Mouse (Mus musculus): ENCODE results near the gene Akap2. TPM values are rescaled to one million over a fixed set of nuclear protein-coding genes. Genes with fewer than 3 reads are reported as not detected.

Gene Akap2
- total RNA-seq, 2 experiments from 2014 or later = 42.1 to 46.8 TPM

DNA sequence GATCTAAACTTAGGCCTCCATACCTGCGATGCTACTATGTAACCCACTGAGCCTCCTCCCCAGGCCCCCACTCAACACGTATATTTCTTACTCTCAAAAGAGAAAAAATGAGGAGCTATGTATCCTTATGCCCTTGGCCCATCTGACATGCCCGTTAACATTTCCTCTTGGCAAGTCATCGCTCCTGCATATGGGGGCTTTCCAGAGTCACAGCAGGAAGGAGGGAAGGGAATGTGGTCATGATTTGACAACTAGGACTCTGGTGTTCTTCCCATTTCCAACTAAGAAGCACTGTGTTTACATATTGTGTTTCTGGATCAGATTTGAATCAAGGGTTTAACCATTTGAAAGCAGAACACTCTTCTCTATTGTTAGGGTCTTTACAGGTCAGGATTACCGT is 15.9 kb upstream of the Akap2 start:
- no peak for DNase-seq (ENCODE audit: low spot score in 2 of 2)

DNA sequence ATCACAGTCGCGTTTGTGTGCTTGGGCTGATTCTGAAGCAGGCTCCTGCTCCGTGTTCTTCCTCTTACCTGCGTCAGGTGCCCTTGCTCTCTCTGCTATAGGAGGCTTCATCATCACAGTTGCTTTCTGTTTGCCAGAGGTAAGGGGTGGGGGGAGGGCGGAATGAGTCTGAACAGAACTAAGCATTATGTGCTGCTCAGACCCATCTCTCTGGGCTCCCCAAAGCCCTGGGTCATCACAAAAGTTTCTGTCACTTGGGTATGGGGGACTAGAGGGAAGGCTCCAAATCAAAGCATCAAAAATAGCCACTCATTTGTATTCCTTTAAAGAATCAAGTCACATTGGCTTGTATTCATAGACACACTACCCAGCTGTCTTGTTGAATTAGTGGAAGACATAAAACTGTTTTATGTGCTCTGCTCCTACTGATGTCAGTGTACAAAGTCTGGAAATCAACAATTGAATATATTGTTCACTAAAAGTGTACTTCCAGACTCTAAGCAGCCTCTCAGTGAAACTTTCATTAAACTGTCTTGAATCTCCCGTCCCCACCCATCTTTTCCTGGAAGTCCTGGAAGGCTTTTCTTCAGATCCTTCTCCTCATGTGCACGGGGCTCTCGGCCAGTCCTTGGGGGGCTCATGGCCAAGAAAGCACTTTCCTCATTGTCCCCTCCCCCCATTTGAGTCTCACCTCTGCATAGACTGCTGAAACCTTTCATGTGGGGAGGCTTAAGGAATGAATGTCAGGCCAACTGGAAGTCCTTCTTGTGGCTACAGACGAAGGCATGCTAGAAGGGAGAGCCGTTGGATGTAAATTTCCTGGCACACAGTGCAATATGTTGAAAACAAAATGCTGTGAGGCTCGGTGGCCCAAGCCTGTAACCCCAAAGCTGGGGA is 13.6 kb upstream of the Akap2 start:
- no peak for DNase-seq (ENCODE audit: low spot score in 2 of 2)

DNA sequence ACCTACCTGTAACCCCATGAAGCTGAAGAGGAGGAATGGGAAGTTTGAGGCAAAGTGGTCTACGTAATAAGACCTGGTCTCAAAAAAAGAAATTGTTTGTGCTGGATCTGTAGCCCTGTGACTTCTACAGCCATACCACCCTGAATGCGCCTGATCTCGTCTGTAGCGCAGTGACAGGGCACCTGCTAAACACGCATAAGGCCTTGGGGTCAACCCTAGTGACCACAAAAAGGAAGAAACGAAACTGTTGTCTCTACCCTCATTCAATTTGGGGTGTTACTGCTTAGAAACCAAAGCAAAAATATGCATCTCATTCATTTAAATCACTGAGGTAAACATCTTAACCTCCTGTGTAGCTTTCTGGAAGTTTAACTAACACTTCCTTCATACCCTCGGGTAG is 12.9 kb upstream of the Akap2 start:
- no peak for DNase-seq (ENCODE audit: low spot score in 2 of 2)

DNA sequence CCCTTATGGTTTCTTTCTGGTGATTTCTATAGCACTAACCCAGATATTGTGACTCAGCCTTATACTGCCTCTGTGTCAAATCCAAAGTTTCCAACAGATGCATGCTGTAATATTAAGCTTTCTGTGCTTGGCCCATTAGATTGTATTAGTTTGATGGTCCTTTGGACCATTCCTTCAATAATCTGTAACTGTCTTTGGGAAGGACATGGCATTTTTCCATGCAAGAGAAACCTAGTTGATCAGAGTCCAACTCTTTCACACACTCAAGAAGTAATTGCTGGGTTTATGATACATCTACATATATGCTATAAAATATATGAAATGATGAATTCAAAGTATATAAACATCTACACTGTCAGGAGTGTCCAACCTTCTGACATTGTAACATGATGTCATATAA is 1.6 kb upstream of the Akap2 start:
- no peak for DNase-seq (ENCODE audit: low spot score in 2 of 2)

- DNase-seq (ENCODE audit: low spot score in 2 of 2) = no peak
Observed at GRCm38 (mm10) chr4:57716735-57717134, 722 bp upstream of the Akap2 start.

DNA sequence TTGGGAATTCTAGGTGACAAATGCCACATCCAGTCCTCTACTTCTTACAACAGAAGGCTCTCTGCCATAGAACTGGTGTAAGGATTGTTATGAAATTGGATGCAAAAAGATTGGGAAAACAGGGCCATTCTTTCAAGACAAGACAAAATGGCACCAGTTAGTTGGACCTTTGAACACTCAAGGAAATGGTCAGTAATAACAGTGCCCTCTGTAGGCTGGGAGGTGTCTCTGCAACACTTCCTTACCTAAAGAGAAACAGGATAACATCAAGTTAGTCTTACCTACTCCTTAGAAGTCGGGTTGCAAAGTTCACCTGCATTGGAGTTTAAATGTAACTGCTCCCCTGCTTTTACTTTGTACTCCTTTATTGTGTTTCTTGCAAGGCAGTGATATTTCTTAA is 1.9 kb downstream of the Akap2 start:
- no peak for DNase-seq (ENCODE audit: low spot score in 2 of 2)

DNA sequence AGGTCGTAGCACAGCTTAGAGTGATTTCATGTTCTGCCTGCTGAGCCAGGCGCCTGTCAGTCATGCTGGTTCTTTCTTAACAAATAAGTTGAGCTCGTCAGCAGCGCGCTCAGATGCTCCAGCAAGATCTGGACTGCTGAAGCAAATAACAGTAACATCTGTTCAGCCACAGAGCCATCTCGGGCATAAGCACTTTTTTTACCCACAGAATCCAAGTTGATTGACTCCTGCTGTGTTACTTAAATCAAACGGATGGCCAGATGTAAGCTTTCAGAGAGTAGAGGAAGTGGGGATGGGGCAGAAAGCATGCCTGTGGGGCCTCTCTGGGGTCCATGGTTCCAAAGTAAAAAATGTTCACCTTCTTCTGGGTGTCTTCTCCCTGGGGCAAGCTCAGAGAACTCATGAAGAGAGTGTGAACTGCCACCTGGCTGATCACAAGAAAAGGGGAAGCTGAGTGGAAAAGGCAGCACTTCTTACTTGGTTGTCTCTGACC is 3.5 kb downstream of the Akap2 start:
- DNase-seq (ENCODE audit: low spot score in 2 of 2) = no peak

GRCm38 (mm10) chr4:57722296-57722695 is 4.8 kb downstream of the Akap2 start:
- DNase-seq (ENCODE audit: low spot score in 2 of 2) = no peak

- DNase-seq (ENCODE audit: low spot score in 2 of 2) = no peak
Observed at GRCm38 (mm10) chr4:57723659-57724058, 6.2 kb downstream of the Akap2 start.

- no peak for DNase-seq (ENCODE audit: low spot score in 2 of 2)
Observed at GRCm38 (mm10) chr4:57725569-57725968, 8.1 kb downstream of the Akap2 start.

GRCm38 (mm10) chr4:57728611-57729183 is 11.2 kb downstream of the Akap2 start:
- DNase-seq (ENCODE audit: low spot score in 2 of 2) = no peak

DNA sequence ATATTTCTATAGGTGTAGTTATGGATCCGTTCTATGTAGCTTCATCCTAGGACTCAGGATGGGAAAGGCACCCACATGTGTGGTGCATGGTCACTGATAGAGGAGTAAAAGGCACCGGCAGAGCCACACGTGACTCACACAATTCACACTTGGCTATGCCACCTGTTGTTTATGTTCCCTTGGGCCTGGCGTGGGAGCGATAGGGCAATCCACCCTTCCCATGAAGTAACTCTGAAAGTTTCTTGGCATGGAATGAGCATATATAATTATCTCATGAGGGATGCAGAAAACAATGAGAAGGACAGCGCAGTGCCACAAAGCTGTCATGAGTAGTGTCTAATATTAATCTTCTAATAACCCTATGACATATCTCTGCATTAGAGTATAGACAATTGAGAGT is 12.6 kb downstream of the Akap2 start:
- no peak for DNase-seq (ENCODE audit: low spot score in 2 of 2)

DNA sequence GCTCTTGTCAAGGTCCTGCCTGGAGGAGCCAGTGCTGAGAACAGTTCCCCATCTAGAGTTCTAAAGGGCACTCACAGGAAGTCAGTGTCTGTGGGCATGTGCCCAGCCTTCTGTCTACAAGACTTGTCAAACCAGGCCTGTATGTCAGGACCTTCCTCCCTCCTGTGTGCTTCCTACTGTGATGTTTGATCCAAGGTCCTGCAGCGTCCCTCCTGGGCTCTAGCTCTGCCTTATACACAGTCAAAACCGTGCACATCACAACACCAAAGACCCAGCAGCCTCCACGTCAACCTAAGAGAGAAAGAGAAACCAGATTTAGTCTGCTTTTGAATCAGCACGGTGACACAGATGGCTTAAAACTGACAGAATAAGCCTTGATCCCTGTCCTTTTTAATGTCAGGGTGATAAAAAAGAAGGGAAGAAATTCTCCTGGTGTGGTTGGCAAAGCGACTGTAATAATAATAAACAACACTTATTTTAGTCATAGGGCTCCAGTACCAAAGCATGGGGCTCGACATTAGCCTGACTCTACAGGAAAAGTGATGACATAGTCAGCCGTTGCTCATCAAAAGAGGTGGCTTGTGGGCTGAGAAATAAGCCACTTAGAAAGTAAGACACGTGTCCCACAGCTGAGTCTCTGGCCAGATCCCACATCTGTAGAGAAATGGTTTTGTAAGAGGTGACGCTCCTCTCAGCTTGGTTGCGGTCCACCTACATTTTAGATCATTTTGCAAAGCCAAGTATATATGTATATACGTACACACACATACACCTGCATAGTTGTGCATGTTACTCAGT is 13.5 kb downstream of the Akap2 start:
- DNase-seq (ENCODE audit: low spot score in 2 of 2) = no peak

- DNase-seq (ENCODE audit: low spot score in 2 of 2) = no peak
Observed at GRCm38 (mm10) chr4:57732351-57732750, 14.9 kb downstream of the Akap2 start.

DNA sequence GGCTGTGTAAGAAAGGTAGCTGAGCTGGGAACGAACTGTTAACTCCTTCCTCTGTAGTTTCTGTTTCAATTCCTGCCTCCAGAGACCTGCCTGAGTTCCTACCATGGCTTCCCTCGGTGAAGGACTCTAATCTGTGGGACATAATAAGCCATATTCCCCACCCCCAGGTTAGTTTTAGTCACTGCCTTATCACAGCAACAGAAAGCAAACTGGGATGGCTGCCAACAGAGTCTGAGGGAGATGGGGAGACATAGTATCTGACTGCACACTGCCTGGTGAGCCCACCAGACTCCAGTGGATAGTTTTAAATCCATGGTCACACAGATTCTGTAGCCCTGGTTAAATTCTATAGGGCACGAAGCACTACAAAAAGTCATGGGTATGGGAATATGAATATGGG is 16.0 kb downstream of the Akap2 start:
- peak; percentile 25 to 27 for DNase-seq (ENCODE audit: low spot score in 2 of 2)

GRCm38 (mm10) chr4:57735426-57735825 is 18.0 kb downstream of the Akap2 start:
- DNase-seq (ENCODE audit: low spot score in 2 of 2) = no peak

DNA sequence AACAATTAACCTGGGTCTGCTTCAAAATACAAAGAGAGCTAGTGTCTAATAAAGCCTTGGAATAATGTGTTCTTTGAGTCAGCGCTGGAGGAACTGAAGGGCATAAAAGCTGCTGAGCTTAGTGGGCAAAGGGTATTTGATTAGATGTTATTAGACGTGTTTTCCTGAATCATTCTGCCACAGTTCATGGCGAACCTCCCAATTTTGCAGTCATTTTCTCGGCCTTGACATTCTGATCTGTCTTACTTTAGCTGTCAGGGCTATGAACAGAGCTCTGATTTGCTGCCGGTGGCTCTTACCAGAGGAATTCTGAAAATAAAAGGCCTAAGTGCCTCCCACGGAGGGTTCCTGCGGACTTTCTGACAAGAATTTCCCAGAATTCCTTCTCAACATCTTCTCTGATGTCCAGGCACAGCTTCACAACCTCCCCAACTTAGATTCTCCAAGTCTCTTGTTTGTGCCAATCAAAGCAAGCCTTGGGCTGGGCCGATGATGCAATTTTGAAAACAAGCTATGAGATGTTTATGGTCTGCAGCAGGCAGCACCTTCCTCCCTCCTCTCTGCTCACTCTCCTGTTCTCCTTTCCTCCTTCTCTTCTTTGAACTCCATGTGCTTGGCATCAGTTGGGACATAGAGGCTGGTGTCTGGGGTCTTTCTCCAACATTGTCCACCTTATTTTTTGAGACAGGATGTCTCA is 21.5 kb downstream of the Akap2 start:
- DNase-seq (ENCODE audit: low spot score in 2 of 2) = no peak

DNA sequence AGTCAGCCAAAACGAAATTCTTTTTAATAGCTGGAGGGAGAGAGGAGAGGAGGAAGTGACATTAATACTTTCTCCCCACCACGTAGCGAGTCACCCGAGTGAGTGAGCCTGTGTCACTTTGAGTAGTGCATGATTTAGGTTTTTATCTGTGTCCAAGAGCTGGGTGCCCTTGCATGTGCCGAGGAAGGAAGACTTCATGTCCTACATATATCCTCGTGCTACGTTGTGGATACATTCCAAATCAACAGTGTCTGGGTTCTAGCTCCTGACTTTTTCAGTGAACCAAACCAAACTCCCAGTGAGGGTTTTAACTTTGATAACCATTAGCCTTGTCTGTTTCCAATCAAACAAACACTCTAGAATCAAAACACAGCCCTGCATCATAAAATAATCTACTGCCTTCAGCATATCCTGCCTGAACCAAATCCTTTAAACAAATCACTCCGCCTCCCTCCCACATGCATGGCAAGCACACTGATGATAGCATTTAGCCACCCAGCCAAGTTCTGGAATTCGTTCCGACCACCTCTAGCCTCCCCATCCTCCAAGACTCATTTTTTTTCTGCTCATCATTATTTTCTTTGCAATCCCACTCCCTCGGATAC is 26.0 kb downstream of the Akap2 start:
- DNase-seq (ENCODE audit: low spot score in 2 of 2) = no peak

DNA sequence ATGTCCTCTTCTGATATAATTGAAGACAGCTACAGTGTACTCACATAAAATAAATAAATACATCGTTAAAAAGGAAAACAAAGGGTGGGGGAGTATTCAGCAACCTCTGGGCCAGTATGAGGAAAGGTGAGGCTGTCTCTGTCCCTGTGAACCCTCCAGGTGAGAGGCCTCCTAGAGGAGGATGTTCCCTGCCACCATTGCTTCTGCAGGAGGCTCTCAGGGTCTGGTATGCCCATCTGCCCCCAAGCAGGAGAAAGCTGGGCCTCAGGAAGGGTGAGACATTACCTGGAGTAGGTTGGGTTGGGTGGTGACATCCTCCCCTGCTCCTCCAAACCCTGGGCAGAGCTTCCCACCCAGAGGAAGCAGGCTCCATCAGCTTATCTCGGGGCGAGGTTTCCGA is 33.2 kb downstream of the Akap2 start:
- DNase-seq (ENCODE audit: low spot score in 2 of 2) = no peak

- DNase-seq (ENCODE audit: low spot score in 2 of 2) = no peak
Observed at GRCm38 (mm10) chr4:57751054-57751453, 33.6 kb downstream of the Akap2 start.

DNA sequence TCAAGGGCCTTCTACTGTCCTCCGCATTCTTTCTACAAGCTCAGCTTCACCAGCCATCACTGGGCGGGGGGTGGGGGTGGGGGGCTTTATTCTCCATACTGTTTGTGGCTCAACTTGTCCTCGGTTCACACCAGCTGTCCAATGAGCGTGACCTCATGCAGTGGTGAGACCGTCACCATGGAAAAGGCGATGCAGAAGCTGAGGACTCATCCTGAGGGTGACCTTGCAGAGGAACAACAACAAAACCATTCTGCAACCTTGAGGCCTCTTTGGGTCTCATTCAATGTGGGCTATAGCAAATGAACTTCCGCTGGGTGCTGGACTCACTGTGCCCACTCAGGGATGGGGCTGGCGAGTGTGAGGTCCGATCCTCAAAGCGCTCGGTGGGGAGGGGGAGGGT is 34.1 kb downstream of the Akap2 start:
- no peak for DNase-seq (ENCODE audit: low spot score in 2 of 2)

Data from left cerebral cortex, adult 18-20 months (tissue).